Mouse (Mus musculus) megakaryocyte-erythroid progenitor cell, adult 5-6 weeks (primary cell): ENCODE data around the gene Cd101. TPM values are rescaled to one million over a fixed set of nuclear protein-coding genes. Genes with fewer than 3 reads are reported as not detected.

Source experiments
- ATAC-seq: replicated peaks from 2 replicates; pipeline ENCODE4 v1.8.0; 2016; ENCODE audit warnings: mild to moderate bottlenecking, inconsistent platforms; ENCODE audit not compliant: severe bottlenecking, poor library complexity, low FRiP score, low TSS enrichment
- total RNA-seq, 2 experiments: library from RNA; stranded (forward) in 1 of 2; stranded (reverse) in 1 of 2; fragments of 200-1000, 215-1000 nt in 1 of 2; fragments of >200 nt in 1 of 2; fragmentation: Nextera tagmentation in 1 of 2; gene quantifications; 2 replicates each; pipeline ENCODE4 v1.2.3; 2014 to 2017

Gene Cd101
- total RNA-seq, 2 experiments from 2014 or later = not detected

DNA sequence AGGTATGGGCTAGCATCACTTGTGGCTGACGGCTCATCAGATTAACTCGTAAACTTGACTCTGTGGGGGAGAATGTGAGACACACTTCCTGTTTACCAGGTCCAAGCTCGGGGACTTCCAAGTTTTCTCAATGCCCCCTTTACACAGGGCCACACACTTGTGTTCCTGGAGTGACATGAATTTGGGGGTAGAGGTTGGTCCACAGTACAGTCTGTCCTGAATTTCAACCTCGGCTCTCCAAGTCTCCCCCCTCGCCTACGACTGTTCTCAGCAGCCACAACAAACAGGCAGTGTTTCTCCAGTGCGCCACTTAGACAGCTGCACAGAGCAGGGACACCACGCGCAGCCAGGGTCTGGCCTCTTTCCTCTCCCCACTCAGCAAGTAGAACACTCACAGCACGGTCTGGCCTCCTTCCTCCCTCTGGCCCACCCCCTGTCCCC, 17.2 kb downstream of the Cd101 start:
- ATAC-seq = no peak

DNA sequence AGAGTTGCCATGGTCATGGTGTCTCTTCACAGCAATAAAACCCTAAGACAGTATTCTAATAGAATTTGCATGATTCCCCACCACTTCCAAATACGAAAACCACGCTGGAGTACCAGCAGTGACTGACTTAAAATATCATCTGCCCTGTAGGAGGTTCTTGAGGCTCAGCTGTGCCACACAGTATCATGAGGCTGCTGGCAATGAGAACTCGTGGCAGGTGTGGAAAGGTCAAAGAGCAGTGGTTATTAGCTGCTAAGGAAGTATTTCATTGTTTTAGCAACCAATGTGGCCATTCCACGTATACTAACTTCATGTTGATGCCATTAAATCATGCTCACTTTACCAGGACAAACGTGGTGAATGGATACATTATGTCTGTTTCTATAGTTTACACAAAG, 18.2 kb downstream of the Cd101 start:
- no peak for ATAC-seq

DNA sequence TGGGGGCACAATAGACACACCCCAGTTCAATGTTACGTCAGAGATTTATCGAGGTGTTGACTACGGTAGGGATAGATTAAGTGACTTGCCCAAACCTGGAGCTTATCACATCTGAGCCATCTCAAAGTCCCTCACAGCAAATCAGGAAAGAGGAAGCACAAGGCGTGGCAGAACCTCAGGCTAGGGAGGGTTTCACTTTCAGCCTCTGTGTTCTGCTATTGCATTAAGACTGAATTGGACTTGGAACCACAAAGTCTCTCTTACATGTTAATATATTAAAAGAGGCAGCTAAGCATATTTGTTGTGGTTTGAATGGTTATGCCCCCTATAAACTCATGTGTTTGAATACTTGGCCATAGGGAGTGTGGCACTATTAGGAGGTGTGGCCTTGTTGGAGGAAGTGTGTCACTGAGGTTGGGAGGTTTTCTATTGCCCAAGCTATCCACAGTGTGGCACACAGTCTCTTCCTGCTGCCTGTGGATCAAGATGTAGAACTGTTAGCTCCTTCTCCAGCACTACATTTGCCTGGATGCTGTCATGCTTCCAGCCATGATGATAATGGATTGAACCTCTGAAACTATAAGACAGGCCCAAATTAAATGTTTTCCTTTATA, 18.7 kb downstream of the Cd101 start:
- peak; percentile 37; the same call in 1 of the 2 replicates for ATAC-seq

DNA sequence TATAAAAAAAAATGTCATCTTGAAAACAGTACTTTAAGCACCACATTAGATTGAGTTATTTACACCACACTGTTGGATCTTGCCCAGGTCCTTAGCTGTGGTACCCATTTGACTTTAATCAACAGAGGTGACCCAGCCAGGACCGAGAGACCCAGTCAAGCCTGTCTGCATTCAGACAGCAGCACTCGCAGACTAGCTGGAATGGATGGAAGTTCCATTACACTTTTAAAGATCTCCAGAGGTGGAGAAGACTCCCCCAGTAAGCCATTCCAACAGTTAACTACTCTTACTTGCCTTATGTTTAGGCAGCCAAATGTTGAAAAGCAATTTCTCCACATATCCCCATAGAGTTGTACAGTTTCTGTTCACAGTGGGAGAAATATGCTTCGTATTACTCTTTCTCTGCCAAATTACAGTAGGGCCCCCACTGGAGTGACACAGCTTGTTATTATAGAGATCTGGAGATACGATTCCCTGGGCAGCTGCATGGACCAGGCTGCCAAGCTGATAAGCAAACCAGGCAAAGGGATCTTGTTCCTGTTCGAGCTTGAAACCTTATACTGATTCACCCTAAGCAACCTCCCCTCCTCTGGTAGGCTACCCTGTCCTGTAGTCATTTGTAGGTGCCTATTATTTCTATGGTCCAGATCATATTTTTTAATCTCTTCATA, 22.1 kb downstream of the Cd101 start:
- ATAC-seq = peak; percentile 54

DNA sequence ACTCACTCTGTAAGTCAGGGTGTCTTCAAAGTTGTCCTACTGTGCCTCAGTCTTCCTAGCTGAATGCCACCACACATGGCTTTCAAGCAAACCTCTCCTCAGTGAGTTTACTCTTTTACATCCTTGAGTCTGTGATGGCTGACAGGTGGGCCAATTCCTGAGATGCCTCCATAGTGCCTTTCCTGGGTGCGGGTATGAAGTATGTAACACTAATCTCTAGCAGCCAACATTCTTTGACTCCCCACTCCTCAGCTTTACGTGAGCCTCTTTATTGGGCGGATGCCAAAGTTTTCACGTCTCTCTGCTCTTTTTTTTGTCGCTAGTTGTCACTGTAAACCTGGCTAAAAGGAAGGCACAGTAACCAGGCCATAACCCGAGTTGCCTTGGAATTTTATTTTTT, 24.0 kb downstream of the Cd101 start:
- no peak for ATAC-seq

DNA sequence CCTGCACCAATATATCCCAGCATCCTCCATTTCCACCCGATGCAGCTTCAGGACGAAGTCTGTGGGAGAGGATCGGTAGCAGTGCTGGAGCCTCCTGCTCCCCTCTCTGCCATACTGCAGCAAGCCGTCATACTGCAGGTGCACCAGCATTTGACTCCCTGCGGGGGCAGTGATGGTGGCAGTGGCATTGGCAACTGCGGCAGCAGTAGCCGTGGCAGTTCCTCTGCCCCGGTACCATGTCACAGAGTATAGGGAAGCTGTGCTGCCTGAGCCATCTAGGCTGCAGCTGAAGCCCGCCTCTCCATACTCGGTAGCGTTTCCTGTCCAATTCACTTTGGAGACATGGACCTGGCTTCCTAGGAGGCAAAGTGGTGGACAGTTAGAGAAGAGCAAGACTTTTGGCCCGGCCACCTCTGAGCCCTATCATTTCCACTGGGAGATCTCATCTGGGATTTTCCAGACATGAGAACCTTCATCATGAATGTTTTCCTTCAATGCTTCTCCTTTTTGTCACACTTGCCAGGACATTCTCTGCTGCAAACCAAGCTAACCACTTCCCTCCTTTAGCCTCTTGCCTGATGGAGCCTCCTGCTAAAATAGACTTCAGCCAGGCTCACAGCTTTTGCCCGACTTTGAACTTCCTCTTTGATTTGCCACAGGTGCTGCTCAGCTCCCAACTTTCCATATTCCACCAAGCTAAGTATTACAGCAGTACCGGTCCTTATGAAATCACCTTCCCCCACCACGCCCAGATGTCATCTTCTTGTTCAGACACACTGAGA, 25.6 kb downstream of the Cd101 start:
- ATAC-seq = no peak

DNA sequence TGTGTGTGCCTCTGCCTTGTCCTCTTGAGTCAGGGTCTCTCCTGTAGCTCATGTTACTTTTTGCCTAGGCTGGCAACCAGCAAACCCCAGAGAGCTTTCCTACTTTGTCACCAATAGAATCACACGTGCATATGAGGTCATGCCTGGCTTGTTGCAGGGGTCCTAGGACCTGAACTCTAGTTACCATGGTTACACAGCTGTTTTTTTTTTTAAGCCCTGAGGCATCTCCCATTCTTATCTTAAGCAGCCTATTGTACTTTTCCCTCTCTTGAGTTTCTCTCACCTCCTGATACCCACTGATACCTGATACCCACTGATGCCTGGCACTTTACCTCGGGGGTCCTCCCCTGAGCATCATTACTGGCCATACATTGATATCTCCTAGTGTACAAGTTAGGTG, 29.6 kb downstream of the Cd101 start:
- no peak for ATAC-seq

DNA sequence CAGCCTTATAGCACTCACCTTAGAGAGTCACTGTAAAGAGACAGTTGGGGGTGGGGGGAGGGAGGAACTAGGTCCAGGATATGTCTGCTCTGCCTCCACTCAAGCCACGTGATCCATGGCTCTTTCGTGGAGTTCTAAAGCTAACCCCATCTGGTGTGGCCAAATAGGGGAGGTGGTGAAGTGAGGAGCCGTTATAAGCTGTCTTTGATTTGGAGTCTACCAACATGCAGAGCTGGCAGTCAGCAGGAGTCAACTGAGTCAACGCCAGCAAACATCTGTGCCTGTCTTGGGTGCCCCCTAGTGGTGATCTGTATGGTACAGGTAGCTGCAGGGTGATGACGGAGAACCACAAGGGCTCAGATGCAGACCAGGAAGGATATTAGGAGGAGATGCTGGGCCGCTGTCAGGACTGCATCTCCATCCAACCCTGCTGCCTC, 30.4 kb downstream of the Cd101 start:
- peak; percentile 86 for ATAC-seq

DNA sequence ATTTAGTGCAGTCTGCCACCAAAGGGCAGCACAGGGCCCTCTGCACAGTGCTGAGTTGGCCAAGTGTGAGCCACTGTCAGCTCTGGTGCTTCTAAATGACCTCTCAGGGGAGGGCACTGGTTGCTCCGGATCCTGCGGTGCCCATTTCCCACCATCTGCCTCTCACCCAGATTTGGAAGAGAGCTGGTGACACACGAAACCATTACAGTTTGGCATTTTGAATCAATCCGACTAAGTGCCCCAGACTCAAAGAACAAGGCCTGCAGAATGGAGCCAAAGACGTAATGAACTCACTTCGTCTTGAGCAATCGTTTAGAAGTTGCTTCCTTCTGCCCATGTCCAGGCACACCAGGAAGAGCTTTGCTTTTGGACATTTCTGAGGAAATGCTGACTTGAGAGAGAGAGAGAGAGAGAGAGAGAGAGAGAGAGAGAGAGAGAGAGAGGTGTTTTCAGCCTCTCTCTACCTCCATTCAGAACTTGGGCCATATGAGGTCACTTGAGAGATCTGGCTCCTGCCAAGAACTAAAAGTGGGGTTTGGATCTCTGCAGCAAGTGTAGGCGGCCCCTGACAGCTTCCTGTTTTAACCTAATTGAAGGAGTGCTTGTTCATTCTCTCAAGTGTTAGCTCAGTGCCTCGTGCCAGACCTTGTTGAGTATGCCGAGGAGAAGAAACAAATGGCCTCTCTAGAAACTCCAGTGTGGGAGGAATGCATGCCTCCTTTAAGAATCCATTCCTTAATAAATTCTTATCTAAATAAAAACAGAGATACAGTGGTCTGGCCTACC, 31.4 kb downstream of the Cd101 start:
- no peak for ATAC-seq

DNA sequence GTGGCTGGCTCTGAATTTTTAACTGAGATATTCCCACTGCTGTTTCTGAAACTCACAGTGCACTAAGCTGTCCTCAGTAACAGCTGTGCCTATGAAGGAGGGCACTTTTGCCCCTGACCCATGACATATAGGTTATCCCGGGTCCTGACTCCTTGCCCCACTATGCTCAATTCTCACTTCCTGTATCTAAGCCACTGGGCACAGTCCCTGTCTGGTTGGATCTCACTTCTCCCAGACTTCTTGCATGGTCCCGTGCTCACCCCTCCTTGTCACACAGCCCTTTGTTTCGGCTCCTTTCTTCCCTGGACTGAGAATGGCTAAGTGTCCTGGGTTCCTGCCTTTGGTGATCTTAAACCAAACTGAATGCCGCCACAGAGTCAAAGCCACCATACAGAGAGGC, 35.1 kb downstream of the Cd101 start:
- ATAC-seq = no peak

DNA sequence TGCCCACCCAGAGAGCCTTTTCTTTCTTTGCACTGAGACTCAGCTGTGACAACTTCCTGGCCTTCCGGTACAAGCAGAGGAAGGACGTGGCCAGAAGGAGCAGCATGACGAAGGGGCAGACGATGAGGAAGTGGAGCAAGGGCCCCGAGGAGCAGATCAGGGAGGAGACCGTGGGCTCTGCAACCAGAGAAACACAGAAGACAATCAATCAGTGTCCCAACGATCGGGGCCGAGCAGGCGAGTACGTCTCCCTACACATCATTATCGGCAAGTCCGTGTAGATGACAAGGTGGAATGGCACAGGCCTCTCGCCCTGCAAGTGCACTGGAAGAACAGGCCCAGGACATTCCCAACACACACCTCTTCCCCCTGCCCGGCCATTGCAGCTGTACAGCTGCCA, 35.6 kb downstream of the Cd101 start:
- no peak for ATAC-seq

DNA sequence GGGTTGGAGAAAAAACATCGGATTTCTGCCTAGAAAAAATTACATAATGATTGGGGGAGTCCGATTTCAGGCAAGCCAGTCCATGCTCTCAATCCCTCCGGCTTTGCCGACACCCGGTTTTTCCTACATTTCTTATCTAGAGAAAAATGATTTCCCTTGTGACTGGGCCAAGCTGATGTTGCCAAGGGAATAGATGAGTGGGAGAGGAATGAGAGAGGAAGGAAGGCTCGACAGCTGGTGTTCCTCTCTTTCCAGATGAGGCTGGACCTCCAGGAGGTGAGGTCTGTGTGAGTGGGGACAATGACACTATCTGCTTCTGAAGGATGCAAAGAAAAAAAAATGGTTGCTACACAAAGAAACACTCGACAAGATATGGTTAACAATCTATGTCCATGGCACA, 36.2 kb downstream of the Cd101 start:
- no peak for ATAC-seq

DNA sequence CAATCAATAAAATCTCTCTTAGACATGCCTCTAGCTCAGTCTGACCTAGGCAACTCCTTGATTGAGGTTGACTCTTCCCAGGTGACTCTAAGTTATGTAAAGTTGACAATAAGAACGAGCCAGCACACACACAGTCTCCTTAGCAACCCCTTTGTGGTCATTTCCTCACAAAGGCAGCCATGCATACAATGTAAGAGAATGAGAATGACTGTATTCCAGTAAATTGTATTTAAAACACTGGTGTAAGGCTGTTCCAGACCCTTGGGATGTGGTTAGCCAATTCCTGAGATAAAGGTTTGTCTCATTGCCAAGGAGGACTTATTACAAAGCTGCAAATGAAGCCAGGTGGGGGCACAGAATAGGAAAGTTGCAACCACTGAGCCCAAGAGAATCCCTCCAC, 39.1 kb downstream of the Cd101 start:
- ATAC-seq = no peak

DNA sequence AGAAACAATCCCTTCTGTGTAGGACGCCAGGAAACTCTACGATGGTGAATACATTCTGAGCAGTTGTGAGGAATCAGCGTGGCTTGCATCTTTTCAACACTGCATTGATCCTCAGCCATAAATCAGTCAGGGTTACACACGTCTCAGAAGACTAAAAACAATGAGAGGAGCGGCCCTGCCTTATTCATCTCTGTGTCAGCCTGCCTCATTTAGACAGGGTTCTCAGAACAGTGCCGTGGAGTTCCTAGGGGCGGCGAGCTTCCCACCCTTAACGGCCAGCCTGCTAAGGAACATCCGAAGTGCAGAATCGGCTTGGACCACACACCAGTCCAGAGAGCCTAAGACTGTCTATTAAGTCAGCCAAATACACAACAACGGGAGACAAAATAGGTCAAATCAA, 39.9 kb downstream of the Cd101 start:
- no peak for ATAC-seq

DNA sequence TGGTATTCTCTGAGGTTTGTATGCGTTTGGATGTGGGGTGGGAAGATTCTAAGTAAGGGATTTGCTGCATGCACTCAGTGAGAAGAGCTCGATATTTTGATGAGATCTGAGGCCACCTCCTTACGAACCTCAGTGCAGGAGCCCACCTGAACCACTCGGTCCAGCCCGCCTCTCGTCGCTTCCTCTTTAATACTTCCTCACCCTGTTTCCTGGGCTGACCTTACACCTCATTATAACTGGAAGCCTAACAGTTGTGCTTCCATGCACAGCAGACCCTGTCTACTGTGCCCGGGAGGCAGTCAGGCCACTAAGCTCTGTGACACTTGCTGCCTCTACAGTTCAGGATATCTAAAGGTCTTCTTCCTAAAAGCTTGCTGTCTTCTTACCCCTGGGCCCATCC, 50.1 kb downstream of the Cd101 start:
- ATAC-seq = no peak

DNA sequence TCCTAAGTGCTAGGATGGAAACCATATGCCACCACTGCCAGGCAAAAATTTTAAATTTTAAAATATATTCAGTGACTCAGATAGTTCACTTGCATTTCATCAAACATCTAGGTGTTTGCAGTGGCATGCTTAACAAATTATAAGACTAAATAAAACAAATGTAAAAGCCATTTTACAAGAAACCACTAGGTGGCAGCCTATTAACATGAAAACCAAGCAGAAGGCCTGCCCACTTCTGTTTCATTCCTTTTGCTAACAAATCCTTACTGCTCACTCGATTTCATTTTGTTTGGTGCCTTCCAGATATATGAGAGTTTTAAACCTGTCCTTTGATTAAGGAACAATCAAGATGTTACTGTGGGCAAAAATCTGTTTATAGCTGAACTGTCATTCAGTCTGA, 55.5 kb downstream of the Cd101 start:
- ATAC-seq = no peak

DNA sequence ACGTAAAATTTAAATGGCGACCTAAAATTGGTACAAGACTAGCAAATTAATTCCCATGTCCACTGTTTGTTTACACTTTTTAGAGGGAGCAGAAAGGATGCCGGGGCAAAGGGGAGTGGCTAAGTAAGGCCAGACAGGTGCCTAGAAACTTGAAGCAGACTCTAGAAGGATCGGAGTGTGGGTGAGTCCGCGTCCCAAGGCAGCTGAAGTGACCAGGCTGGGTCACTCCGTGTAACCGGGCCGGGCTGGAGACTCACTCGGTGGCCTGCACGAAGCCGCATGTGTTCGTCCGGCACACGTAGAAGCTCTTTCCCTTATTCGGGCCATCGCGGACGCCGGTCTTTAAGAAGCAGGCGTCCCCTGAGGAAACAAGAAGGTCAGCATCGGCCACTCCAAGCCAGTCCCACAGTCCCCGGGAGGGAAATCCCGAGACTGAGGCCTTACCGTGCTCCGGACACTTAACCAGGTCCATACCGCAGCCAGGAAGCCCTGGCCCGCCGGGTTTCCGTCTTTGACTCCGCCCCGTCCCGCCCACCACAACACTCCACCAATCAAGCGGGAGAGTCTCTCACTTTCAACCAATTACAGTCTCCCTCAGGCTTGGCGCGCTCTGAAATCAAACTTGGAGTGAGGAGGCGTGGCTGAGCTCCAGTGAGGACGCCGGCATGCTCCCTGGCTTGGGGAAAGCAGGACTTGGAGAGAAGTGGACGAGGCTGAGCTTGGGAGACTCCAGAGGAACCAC, 60.0 kb downstream of the Cd101 start, which contains the start of gene Ttf2:
Gene Ttf2 (minus strand): TSS at position 488 of the 742 bp plus-strand sequence.
- peak; percentile 98 for ATAC-seq

DNA sequence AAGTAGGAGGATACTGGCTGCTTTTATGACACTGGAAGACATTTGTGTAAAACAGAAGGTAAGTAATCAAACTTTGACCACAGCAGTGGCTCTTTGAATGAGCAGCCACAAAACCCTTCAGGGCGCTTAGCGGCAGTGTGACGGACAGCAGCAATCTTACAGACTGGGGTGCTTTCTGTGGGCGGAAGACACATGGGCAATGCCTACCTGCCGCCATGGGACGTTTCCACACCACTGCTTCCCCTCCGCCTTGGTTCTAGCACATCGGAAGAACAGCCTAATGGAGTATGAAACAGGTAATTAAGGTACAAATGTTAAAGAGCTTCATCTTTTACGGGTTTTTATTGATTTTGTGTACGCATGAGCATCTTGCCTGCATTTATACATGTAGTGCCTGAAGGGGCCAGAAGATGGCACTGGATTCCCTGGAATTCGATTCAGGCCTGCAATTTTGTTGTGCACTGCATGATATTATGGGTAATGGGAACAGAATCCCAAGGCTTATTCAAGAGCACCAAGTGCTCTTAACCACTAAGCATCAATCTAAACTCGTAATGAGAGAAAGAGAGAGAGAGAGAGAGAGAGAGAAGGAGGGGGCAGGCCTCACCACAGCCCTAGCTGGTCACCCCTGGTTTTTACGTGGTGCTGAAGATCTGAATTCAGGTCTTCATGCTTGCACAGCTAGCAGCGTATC, 65.4 kb downstream of the Cd101 start:
- ATAC-seq = 0 out of 2 replicates have a peak, but pooled peaks have one; percentile 34

DNA sequence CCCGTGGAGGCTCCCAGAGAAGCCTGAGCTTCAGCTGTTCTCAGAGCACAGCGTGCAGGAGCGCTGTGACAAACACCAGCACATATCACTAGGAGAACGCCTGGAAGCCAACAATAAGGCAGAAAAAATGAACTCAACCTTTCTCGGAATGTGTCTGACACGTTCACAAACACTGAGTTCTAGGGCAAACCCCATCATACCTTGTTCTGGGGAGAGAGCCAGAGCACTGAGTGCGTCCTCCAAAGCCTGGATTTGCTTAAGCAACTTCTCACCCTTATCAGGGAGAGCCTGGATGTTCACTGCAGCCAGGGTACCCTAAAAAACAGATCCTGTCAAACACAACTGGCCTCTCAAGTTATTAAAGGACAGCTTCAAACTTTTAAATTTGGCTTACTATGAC, 67.9 kb downstream of the Cd101 start:
- ATAC-seq = no peak
